In genomic region chr5:74613491-74614151, GRCm38 (mm10) we compare ENCODE assay signal across 8 mouse cellular contexts.
DNase-seq lines count a peak whose midpoint lies in the region; ATAC-seq lines count a peak whose summit lies in the region.

No protein-coding gene starts in this region.

- no peak overlapping the region; the same call in 1 of the 2 replicates for H3K9ac ChIP-seq in heart, embryonic 14.5 days (ENCODE audit: low read length)
- H3K9ac ChIP-seq in limb, embryonic 12.5 days (replicated peaks), result no peak overlapping the region; the same call in 1 of the 2 replicates
- H3K9ac ChIP-seq in midbrain, embryonic 13.5 days (replicated peaks), result no peak overlapping the region
- H3K9ac ChIP-seq in hindbrain, embryonic 16.5 days (ENCODE audit: low read depth, low read length), result no peak overlapping the region

- DNase-seq in ovary, adult 18-20 months (ENCODE audit: low spot score), result peak; percentile 20
- no peak for DNase-seq in ovary, postnatal 14 days (ENCODE audit: low spot score)
- DNase-seq in yolk sac, embryonic 10.5 days (ENCODE audit: low spot score), result peak; percentile 65
- no peak for DNase-seq in urinary bladder, adult 2 months (ENCODE audit: low spot score)

- 7% methylated on average over 18 of the region's 18 CpGs for WGBS in heart, embryonic 14.5 days
- WGBS in limb, embryonic 12.5 days, result 34% methylated on average over 18 of the region's 18 CpGs
- WGBS in midbrain, embryonic 13.5 days, result 79% methylated on average over 18 of the region's 18 CpGs
- 65% methylated on average over 18 of the region's 18 CpGs for WGBS in hindbrain, embryonic 16.5 days

- peaks cover 12 to 16% of the 10 kb centered on the region in 2 experiments for H3K4me1 ChIP-seq in heart, embryonic 14.5 days (ENCODE audit: control insufficient read depth in 2 of 2, insufficient read depth in 2 of 2, low read length in 2 of 2)
- H3K4me1 ChIP-seq in limb, embryonic 12.5 days (replicated peaks), result peaks cover 48% of the 10 kb centered on the region
- H3K4me1 ChIP-seq in midbrain, embryonic 13.5 days (replicated peaks), result no peaks in the 10 kb centered on the region
- H3K4me1 ChIP-seq in hindbrain, embryonic 16.5 days (ENCODE audit: control insufficient read depth, insufficient read depth, low read depth, low read length), result no peaks in the 10 kb centered on the region

- H3K36me3 ChIP-seq in heart, embryonic 14.5 days (ENCODE audit: control insufficient read depth, insufficient read depth, low read length), result no peaks in the 10 kb centered on the region
- no peaks in the 10 kb centered on the region for H3K36me3 ChIP-seq in limb, embryonic 12.5 days
- no peaks in the 10 kb centered on the region for H3K36me3 ChIP-seq in midbrain, embryonic 13.5 days
- no peaks in the 10 kb centered on the region for H3K36me3 ChIP-seq in hindbrain, embryonic 16.5 days (ENCODE audit: control insufficient read depth, insufficient read depth, low read length)

- ATAC-seq in heart, embryonic 14.5 days (ENCODE audit: insufficient number of reproducible peaks, insufficient read depth, low FRiP score, low read depth), result 0 out of 2 replicates have a peak, but pooled peaks have one; percentile 64
- ATAC-seq in limb, embryonic 12.5 days (ENCODE audit: insufficient number of reproducible peaks, insufficient read depth, low FRiP score, low TSS enrichment, low read depth), result no peak
- ATAC-seq in midbrain, embryonic 13.5 days, result no peak
- ATAC-seq in hindbrain, embryonic 16.5 days, result no peak

- peak overlapping the region; percentile 16 to 17 for H3K4me3 ChIP-seq in heart, embryonic 14.5 days (ENCODE audit: control insufficient read depth in 1 of 2, insufficient read depth in 1 of 2, low read depth in 1 of 2, low read length in 2 of 2)
- no peak overlapping the region for H3K4me3 ChIP-seq in limb, embryonic 12.5 days (replicated peaks)
- H3K4me3 ChIP-seq in midbrain, embryonic 13.5 days (replicated peaks), result no peak overlapping the region
- no peak overlapping the region for H3K4me3 ChIP-seq in hindbrain, embryonic 16.5 days (ENCODE audit: low read length)

- H3K9me3 ChIP-seq in heart, embryonic 14.5 days (ENCODE audit: control insufficient read depth, low read length), result 0 out of 2 replicates have a peak, but pooled peaks cover 4% of the 10 kb centered on the region
- no peaks in the 10 kb centered on the region for H3K9me3 ChIP-seq in limb, embryonic 12.5 days
- no peaks in the 10 kb centered on the region for H3K9me3 ChIP-seq in midbrain, embryonic 13.5 days
- H3K9me3 ChIP-seq in hindbrain, embryonic 16.5 days (ENCODE audit: control insufficient read depth, low read length), result no peaks in the 10 kb centered on the region

- 0 out of 2 replicates have a peak, but pooled peaks cover 3% of the 10 kb centered on the region for H3K27me3 ChIP-seq in heart, embryonic 14.5 days (ENCODE audit: control insufficient read depth, insufficient read depth, low read length)
- H3K27me3 ChIP-seq in limb, embryonic 12.5 days, result no peaks in the 10 kb centered on the region
- H3K27me3 ChIP-seq in midbrain, embryonic 13.5 days, result no peaks in the 10 kb centered on the region
- H3K27me3 ChIP-seq in hindbrain, embryonic 16.5 days (replicated peaks; ENCODE audit: control insufficient read depth, insufficient read depth, low read length), result no peaks in the 10 kb centered on the region

- peak overlapping the region; percentile 4 to 47; a peak in 3 of 4 replicates for H3K27ac ChIP-seq in heart, embryonic 14.5 days (replicated peaks in 1 of 2; ENCODE audit: control insufficient read depth in 1 of 2, insufficient read depth in 1 of 2, low read depth in 2 of 2, low read length in 2 of 2)
- peak overlapping the region; percentile 73 for H3K27ac ChIP-seq in limb, embryonic 12.5 days
- no peak overlapping the region for H3K27ac ChIP-seq in midbrain, embryonic 13.5 days
- no peak overlapping the region for H3K27ac ChIP-seq in hindbrain, embryonic 16.5 days (ENCODE audit: low read depth, low read length)

- H3K4me2 ChIP-seq in heart, embryonic 14.5 days (ENCODE audit: low read length), result peak overlapping the region; percentile 59
- peak overlapping the region; percentile 21; the same call in 1 of the 2 replicates for H3K4me2 ChIP-seq in limb, embryonic 12.5 days
- no peak overlapping the region for H3K4me2 ChIP-seq in midbrain, embryonic 13.5 days (replicated peaks)
- no peak overlapping the region for H3K4me2 ChIP-seq in hindbrain, embryonic 16.5 days (ENCODE audit: low read length)

Comparison
In these comparisons a context has a peak if more than half of its experiments do, and no peak if none do; other contexts are left out.
1. DNase-seq: peak in ovary, adult 18-20 months (single experiment) and yolk sac, embryonic 10.5 days (single experiment); none in ovary, postnatal 14 days (single experiment) and urinary bladder, adult 2 months (single experiment).
2. H3K27ac ChIP-seq: peak in heart, embryonic 14.5 days (2 of 2) and limb, embryonic 12.5 days (single experiment); none in midbrain, embryonic 13.5 days (single experiment) and hindbrain, embryonic 16.5 days (single experiment).
3. H3K4me2 ChIP-seq: peak in heart, embryonic 14.5 days (single experiment) and limb, embryonic 12.5 days (single experiment); none in midbrain, embryonic 13.5 days (single experiment) and hindbrain, embryonic 16.5 days (single experiment).
4. H3K4me3 ChIP-seq: peak in heart, embryonic 14.5 days (2 of 2); none in limb, embryonic 12.5 days (single experiment), midbrain, embryonic 13.5 days (single experiment) and hindbrain, embryonic 16.5 days (single experiment).